Mouse (Mus musculus): Measurements from ENCODE around the gene Gls.

- TF ChIP-seq CTCF (IDR thresholded peaks at IDR 0.05; ENCODE audit: low read depth) (no peak), EP300 (IDR thresholded peaks at IDR 0.05; ENCODE audit: low read depth) (no peak)
Measured at GRCm38 (mm10) chr1:52116441-52116840, 116.6 kb downstream of the Gls start.
